Mouse (Mus musculus): ENCODE measurements at regions not wholly inside any gene's neighbourhood (a gene's known extent, or its start where the extent isn't known, plus 50 kb on each side); places are given as distances from the start of the nearest gene placed in this dataset.
"Not testable (repeated sequence)": the region's sequence is repeated elsewhere in the genome, so short reads cannot be mapped to it uniquely, and the experiment has no call there.

- no peak for DNase-seq
These were observed 55.2 kb downstream of the Gm12728 start for GRCm38 (mm10) chr4:105844675-105845466.

- DNase-seq: not testable (repeated sequence)
These were observed 56.6 kb downstream of the Gm12728 start for GRCm38 (mm10) chr4:105845998-105846989.

- no peak for DNase-seq
These were observed 63.4 kb downstream of the Gm12728 start for GRCm38 (mm10) chr4:105853086-105853485.

GRCm38 (mm10) chr4:105859052-105859864, 69.6 kb downstream of the Gm12728 start:
- DNase-seq: no peak

- no peak for DNase-seq
These were observed 71.4 kb downstream of the Gm12728 start for GRCm38 (mm10) chr4:105860930-105861653.

- no peak for DNase-seq
These were observed 72.0 kb downstream of the Gm12728 start for GRCm38 (mm10) chr4:105861654-105862037.

- DNase-seq: no peak
These were observed 80.8 kb downstream of the Gm12728 start for GRCm38 (mm10) chr4:105870512-105870911.

GRCm38 (mm10) chr4:105877246-105877645, 87.6 kb downstream of the Gm12728 start:
- no peak for DNase-seq

GRCm38 (mm10) chr4:105879891-105880290, 90.2 kb downstream of the Gm12728 start:
- no peak for DNase-seq

- no peak for DNase-seq
These were observed 95.1 kb downstream of the Gm12728 start for GRCm38 (mm10) chr4:105884791-105885190.

GRCm38 (mm10) chr4:105891438-105891837, 101.8 kb downstream of the Gm12728 start:
- DNase-seq: no peak

GRCm38 (mm10) chr4:105892065-105892464, 102.4 kb downstream of the Gm12728 start:
- no peak for DNase-seq

- DNase-seq: no peak
These were observed 105.4 kb downstream of the Gm12728 start for GRCm38 (mm10) chr4:105895116-105895515.

GRCm38 (mm10) chr4:105898054-105898847, 108.6 kb downstream of the Gm12728 start:
- DNase-seq: no peak

- no peak for DNase-seq
These were observed 115.2 kb downstream of the Gm12728 start for GRCm38 (mm10) chr4:105904896-105905295.

- DNase-seq: no peak
These were observed 116.7 kb downstream of the Gm12728 start for GRCm38 (mm10) chr4:105906411-105906810.

GRCm38 (mm10) chr4:105907611-105908010, 117.9 kb downstream of the Gm12728 start:
- DNase-seq: no peak

GRCm38 (mm10) chr4:105908281-105908680, 118.6 kb downstream of the Gm12728 start:
- no peak for DNase-seq

GRCm38 (mm10) chr4:105909272-105909671, 119.6 kb downstream of the Gm12728 start:
- DNase-seq: no peak

GRCm38 (mm10) chr4:105910666-105911065, 121.0 kb downstream of the Gm12728 start:
- DNase-seq: no peak

GRCm38 (mm10) chr4:105911678-105912077, 122.0 kb downstream of the Gm12728 start:
- DNase-seq: no peak

All from heart, postnatal 4 days (tissue).